Mouse (Mus musculus) C2C12 (cell line): Measurements from ENCODE around the gene Capns2.

Experiments used
- CTCF ChIP-seq: IDR thresholded peaks from one replicate; pipeline ENCODE4 v1.5.1; 2011; ENCODE audit not compliant: control insufficient read depth, insufficient read depth, insufficient read length
- MAX ChIP-seq: IDR thresholded peaks from one replicate; pipeline ENCODE4 v1.6.1; 2011; ENCODE audit warnings: mild to moderate bottlenecking, control low read depth
- USF1 ChIP-seq: IDR thresholded peaks from one replicate; pipeline ENCODE4 v1.6.1; 2011; ENCODE audit warnings: low read depth, mild to moderate bottlenecking, control low read depth, moderate library complexity

DNA sequence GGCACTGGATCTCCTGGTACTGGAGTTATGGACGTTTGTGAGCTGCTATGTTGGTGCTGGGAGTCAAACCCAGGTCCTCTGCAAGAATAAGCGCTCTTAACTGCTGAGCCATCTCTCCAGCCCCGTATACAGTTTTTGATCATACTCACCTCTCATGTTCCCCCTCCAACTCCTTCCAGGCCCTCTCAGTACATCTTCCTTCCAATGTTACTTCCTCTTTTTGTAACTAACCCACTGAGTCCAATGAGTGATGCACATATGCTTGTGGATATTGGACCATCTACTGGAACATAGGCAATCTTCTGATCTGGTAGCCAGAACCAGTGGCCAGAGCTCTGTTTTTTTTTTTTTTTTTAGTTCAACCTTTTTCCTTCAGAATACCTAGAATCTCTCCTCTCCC lies 14.9 kb downstream of the Capns2 start:
- TF ChIP-seq MAX (no peak), USF1 (no peak), CTCF (no peak)
